13 mouse cellular contexts compared by ENCODE assay signal in genomic region chr4:101675726-101676125, GRCm38 (mm10). TPM values are rescaled to one million over a fixed set of nuclear protein-coding genes. Genes with fewer than 3 reads are reported as not detected.
A peak's percentile ranks its signal among the peaks of the same experiment; 100 is the strongest.
DNase-seq lines count a peak whose midpoint lies in the region; ATAC-seq and TF ChIP-seq lines count a peak whose summit lies in the region.
"Had no signal": no experiment of that assay in that cellular context is flagged by ENCODE, and none has a peak within 500 bp of the region (broad histone marks: within the 10 kb centered on the region; RNA-seq: fewer than 3 reads in every experiment).

No protein-coding gene starts in this region.

- H3K36me3 ChIP-seq in small intestine, adult 2 months (ENCODE audit: control insufficient read depth, insufficient read depth, low read length): no peaks in the 10 kb centered on the region

- ATAC-seq in megakaryocyte, adult 5-6 weeks (ENCODE audit: poor library complexity, severe bottlenecking): no peak

- H3K27me3 ChIP-seq in small intestine, adult 2 months (ENCODE audit: control insufficient read depth, insufficient read depth, low read length): no peaks in the 10 kb centered on the region

- H3K4me3 ChIP-seq in small intestine, adult 2 months (ENCODE audit: low read depth, low read length): no peak overlapping the region
- H3K4me3 ChIP-seq: erythroblast, embryonic 14.5 days had no signal

- TF ChIP-seq CTCF in small intestine, adult 2 months (IDR thresholded peaks at IDR 0.05; ENCODE audit: extremely low read depth, insufficient read length, insufficient replicate concordance, low read depth, low read length): no peak

- TF ChIP-seq POLR2A in small intestine, adult 2 months (IDR thresholded peaks at IDR 0.05; ENCODE audit: low read depth, low read length): no peak

- peak overlapping the region; percentile 32; the same call in 1 of the 2 replicates for H3K27ac ChIP-seq in small intestine, adult 2 months (ENCODE audit: insufficient read depth, low read depth, low read length)

- DNase-seq in adrenal gland, adult (ENCODE audit: inconsistent age in 2 of 2, low spot score in 1 of 2): peak; percentile 36 to 77
- DNase-seq in adrenal gland, adult 18-20 months (ENCODE audit: low spot score in 2 of 2): no peak
- DNase-seq in testis, postnatal 14 days (ENCODE audit: low spot score): peak; percentile 26
- no peak for DNase-seq in testis, postnatal 10 days (ENCODE audit: low spot score)
- DNase-seq in kidney, postnatal 36 days: peak; percentile 53 to 79
- no peak for DNase-seq in thymus, postnatal 10 days (ENCODE audit: low spot score in 2 of 2)
- DNase-seq: cerebellum, adult 9-11 months; gastrocnemius, postnatal 25 days had no signal

- peaks cover 2% of the 10 kb centered on the region; the same call in 1 of the 2 replicates for H3K4me1 ChIP-seq in small intestine, adult 2 months (ENCODE audit: control insufficient read depth, insufficient read depth, insufficient read length, low read length)

- WGBS in small intestine, adult 2 months: 40% methylated on average over 4 of the region's 4 CpGs

RNA-seq across cellular contexts. Expression of gene Leprot, which starts 28.2 kb away (rescaled TPM):
- total RNA-seq in adrenal gland, adult 18-20 months (2021): 10 to 100 TPM; 45.0 to 74.5 TPM
- 17.2 and 32.1 TPM in 2 replicates for polyA plus RNA-seq in small intestine, adult 2 months (2012; rRNA removed)
- 67.5 and 69.0 TPM in 2 replicates for total RNA-seq in megakaryocyte, adult 5-6 weeks (2015)
- total RNA-seq in megakaryocyte, adult 5-6 weeks (2017): 105 and 107 TPM in 2 replicates

RNA-seq across cellular contexts. Expression of gene Lepr, which starts 41.5 kb away (rescaled TPM):
- total RNA-seq in adrenal gland, adult 18-20 months (2021): 10 to 100 TPM in 1 of 2 experiments, 1 to 10 TPM in 1; 9.4 to 13.4 TPM
- 0.37 and 0.82 TPM in 2 replicates for polyA plus RNA-seq in small intestine, adult 2 months (2012; rRNA removed)
- total RNA-seq in megakaryocyte, adult 5-6 weeks (2015): 0.69 and 5.3 TPM in 2 replicates
- 0.62 and 1.7 TPM in 2 replicates for total RNA-seq in megakaryocyte, adult 5-6 weeks (2017)
- total RNA-seq: megakaryocyte-erythroid progenitor cell, adult 5-6 weeks; MEL had no signal
- polyA plus RNA-seq: erythroblast, embryonic 14.5 days had no signal

Comparison
In these comparisons a context has a peak if more than half of its experiments do, and no peak if none do; other contexts are left out.
1. DNase-seq: peak in adrenal gland, adult (2 of 2), testis, postnatal 14 days (single experiment) and kidney, postnatal 36 days (2 of 2); none in adrenal gland, adult 18-20 months (0 of 2), testis, postnatal 10 days (single experiment) and thymus, postnatal 10 days (0 of 2).